Mouse (Mus musculus): ENCODE data around the gene Hnrnpa3.
"Not testable (repeated sequence)": the region's sequence is repeated elsewhere in the genome, so short reads cannot be mapped to it uniquely, and the experiment has no call there.

Gene Hnrnpa3
- long read RNA-seq, experiment 1, partial matches to known transcripts = 2 of 11 reads
- long read RNA-seq, experiment 1, other reads (novel, unspliced or antisense) = 8 of 11 reads
- long read RNA-seq, experiment 2, partial matches to known transcripts = 3 of 17 reads
- long read RNA-seq, experiment 2, other reads (novel, unspliced or antisense) = 13 of 17 reads

DNA sequence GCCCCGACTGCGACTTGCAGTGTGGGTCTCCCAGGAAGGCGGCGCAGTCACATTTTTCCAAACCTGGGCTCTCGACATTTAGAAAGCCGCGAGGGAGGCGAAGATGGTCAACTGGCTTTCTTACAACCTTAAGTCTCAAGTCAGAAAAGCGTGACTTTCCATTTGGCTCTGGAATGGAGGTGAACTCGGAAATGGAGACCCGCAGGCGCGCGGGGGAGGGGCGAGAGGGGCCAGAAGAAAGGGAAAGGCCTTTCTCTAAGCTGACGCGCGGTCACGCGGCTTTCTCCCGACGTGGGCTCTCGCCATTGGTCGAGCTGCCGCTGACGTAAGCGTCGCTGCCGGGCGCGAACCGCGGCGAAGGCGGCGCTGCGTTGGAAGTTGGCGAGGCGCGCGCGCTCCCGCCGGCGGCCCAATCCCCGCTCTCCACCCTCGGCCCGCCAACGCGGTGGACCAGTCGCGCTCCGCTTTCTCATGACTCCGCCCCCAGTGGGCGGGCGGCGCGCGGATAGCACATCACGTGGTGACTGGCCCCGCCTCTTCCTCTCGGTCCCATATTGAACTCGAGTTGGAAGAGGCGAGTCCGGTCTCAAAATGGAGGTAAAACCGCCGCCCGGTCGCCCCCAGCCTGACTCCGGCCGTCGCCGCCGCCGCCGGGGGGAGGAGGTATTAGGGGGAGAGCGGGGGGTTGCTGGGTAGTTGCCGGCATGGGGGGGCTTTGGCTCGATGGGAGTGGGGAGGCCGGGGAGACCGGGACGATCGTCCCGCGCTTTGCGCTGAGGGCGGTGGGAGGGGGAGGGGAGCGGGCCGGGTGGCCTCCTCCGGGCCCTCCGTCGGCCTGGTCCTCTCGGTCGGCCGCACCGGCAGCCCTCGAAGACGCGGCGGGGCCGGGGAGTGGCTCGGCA, at the start of gene Hnrnpa3:
Gene Hnrnpa3, plus strand, starts transcription at position 535 of the 902 bp plus-strand sequence.
- intact Hi-C loops (cut with DNase I) = loop anchor here (5.0 kb wide), 1 partner anchor 52 kb away; no protein-coding TSS in a partner anchor

DNA sequence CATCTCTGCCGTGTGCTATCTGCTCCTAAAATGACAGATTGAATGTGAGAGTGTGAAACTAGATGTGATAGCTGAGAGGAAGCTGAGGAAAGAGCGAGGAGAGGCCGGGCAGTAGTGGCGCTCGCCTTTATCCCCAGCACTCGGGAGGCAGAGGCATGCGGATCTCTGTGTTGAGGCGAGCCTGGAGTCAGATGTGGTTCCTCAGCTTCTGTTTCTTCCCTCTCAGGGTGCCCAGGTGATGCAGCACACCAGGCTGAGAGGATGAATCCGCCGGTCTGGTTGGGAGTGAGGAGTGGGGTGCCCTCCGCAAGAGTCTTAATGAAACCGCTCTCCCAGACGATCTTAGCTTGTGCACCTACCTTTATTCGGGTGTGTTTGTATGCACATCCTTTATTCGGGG, 49.1 kb upstream of the Hnrnpa3 start:
- intact Hi-C loops (cut with DNase I) = loop anchor here (5.0 kb wide), 3 partner anchors 47 to 352 kb away; partner anchors contain the start of gene Hnrnpa3

DNA sequence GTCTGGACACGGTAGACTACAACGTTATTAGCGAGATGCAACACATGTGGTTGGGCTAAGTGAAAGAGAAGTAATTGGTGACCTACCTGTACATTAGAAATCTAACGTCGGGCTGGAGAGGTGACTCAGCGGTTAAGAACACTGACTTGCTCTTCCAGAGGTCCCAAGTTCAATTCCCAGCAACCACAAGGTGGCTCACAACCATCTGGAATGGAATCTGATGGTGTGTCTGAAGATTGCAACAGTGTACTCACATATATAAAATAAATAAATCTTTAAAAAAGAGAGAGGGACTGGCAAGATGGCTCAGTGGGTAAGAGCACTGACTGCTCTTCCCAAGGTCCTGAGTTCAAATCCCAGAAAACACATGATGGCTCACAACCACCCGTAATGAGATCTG, 48.5 kb upstream of the Hnrnpa3 start:
- intact Hi-C loops (cut with DNase I) = not testable (repeated sequence)

DNA sequence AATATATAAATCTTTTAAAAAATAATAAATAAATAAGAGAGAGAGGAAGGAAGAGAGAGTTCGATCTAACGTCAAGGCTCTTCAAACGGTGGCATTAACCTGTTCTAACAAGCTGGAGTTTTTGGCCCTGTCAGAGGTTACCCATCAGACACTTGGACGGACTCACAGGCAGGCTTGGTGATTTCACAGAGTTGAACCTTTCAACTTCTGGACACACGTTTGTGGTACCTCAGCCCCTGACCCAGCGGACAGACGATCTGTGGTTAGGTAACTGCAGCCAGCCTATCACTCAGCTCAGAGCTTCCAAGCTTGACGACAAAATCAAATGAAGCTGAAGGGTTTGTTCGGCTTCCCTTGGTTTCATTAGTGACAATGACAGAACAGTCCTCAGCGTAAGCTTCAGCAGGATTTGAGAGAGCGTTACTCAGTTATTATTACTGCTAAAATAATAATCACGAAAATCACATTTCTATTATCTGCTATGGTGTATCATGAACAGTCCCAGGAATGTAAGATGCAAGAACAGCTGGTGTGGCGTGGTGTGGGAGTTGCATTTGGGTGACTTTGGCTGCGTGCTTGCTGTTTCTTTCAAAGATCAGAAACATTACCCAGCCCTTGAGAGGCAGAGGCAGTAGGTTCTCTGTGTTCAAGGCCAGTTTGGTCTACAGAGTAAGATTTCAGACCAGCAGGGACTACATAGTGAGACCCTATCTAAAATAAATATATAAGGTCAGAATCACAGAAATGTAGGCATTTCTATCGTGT, 47.8 kb upstream of the Hnrnpa3 start:
- intact Hi-C loops (cut with DNase I) = no loop called here

DNA sequence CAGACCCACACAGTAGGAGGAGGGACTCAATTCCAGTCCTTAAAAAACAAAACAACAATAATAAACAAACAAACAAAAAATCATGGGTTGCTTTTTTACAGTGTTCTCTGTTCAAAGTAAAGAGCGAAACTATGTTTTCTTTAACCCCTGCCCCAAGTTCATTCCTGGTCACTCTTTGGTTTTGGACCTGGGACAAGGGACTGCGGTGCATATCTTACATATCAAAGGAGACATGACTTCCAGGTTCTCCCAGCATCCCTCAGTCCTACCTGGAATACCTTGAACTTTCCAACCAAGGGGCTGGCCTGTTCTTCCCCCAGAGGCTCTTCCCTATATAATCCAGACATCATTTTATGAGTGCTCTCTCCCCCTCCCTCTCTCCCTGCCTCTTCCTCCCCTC, 47.1 kb upstream of the Hnrnpa3 start:
- intact Hi-C loops (cut with DNase I) = no loop called here

DNA sequence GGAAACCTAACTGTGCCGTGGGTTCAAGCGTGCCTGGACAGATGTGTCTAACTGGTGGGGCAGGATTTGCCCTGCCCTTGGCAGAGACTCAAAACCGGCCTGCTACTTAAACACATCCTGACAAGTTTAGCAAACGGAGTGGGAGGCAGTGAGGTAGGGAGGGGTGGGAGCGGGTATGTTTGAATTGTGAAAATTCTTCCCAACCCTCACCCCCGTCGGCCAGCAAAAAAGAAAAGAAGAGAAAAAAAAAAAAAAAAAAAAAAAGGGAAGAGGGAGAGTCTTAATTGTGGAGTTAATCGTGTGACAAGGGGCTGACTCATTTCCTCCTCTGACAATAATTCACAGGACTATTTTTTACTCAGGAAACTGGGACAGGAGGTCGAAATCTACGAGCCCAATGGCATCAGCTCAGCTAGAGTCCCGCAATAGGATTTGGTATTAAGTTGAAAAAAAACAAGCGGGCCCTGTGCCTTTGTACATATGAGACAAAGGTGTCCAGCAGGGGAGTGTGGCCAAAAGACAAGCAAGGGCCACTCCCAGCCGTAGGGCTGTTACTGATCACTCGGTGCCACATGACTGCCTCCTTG, 46.0 kb upstream of the Hnrnpa3 start:
- intact Hi-C loops (cut with DNase I) = no loop called here

DNA sequence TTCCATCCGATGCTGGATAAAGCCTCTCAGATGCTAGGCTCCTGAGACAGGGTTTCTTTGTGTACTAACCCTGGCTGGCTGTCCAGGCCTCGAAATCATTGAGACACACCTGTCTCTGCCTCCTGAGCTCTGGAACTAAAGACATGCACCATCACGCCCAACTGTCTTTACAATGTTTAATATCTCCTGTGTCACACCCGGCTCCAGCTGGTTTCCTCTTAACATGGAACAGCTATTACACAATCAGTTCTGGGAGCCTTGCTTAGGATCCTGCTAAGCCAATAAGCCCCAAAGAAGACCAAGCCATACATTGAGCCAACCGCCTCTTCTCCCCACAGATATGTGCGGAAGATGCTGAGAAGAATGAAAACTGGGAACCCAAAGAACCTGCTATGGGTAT, 44.5 kb upstream of the Hnrnpa3 start:
- intact Hi-C loops (cut with DNase I) = no loop called here

DNA sequence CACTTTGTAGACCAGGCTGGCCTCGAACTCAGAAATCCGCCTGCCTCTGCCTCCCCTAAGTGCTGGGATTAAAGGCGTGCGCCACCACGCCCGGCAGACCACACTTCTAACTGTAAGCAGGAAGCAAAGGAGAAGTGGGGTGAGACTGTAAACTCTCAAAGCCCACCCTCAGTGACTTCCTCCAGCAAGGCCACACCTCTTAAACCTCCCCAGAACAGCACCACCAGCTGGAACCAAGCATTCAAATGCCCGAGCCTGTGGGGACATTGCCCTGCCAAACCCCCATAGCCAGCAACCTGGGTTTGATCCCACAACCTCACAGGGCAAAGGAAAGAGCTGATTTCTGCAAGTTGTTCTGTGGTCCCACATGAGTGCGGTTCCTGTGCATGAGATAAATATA, 42.1 kb upstream of the Hnrnpa3 start:
- intact Hi-C loops (cut with DNase I) = no loop called here

DNA sequence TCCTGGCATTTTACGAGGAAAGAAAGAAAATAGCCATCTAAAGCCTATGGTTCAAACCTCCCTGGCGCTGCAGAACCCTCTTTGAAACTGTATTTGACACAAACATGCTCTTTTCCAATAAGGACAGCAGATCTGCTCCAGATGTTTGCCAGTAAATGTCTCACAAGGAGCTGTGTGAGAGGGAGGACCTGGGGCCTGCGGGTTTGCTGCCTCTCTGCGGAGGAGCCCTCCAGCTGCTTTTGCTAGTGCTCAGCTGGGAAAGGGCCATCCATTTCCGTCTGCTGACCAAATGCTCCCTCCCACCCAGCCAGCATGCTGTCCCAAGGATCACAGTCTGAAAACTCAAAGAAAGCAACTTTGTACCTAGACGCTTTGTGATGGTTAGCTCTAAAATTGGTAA, 40.3 kb upstream of the Hnrnpa3 start:
- intact Hi-C loops (cut with DNase I) = no loop called here

DNA sequence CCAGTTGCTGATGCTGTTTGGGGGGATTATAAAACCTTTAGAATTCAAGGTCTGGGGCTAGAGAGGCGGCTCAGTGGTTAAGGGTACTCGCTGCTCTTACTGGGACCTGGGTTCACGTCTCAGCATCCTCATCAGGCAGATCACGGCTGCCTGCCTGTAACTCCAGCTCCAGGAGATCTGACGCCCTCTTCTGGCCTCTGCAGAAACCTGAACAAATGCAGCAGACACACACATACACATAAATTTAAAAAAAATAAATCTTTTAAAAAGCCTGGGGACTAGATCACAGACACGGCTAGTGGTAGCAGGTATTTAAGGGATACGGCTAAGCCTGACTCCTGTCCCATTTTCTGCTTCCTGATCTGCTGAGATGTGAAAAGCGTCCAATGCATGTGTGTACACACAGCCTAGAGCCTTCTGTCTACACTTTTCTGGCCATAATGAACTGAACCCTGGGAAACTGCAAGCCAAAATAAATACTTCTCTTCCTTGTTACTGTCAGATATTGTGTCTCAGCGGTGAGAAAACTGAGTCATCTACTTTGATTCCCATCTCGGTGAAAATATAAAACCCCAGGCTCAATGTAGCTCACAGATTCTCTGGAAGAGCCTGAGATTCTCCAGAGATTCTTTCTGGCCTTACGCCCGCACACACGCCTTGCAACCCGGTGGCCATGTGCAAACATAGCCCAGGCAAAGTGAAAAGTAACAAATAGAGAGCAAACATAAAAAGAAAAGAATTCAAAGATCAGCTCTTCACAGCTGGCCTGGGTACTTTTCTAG, 37.0 kb upstream of the Hnrnpa3 start:
- intact Hi-C loops (cut with DNase I) = no loop called here

DNA sequence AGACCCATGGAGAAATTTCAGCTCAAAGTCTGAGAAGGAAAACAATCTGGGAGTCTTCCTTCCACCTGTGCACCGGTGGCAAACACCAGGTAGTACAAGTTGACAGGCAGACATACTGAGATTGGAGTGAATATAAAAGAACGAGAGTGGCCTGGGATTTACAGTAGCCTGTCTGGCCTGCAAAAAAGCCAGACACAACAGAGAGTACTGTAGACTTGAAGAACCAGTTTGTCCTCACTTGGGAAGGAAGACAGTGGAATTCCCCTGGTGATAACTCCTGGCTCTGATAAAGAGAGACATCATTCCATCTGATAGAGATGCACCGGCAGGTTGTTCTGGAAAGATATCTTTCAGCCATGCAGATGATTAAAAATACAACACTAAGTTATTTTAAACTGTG, 34.0 kb upstream of the Hnrnpa3 start:
- intact Hi-C loops (cut with DNase I) = no loop called here

DNA sequence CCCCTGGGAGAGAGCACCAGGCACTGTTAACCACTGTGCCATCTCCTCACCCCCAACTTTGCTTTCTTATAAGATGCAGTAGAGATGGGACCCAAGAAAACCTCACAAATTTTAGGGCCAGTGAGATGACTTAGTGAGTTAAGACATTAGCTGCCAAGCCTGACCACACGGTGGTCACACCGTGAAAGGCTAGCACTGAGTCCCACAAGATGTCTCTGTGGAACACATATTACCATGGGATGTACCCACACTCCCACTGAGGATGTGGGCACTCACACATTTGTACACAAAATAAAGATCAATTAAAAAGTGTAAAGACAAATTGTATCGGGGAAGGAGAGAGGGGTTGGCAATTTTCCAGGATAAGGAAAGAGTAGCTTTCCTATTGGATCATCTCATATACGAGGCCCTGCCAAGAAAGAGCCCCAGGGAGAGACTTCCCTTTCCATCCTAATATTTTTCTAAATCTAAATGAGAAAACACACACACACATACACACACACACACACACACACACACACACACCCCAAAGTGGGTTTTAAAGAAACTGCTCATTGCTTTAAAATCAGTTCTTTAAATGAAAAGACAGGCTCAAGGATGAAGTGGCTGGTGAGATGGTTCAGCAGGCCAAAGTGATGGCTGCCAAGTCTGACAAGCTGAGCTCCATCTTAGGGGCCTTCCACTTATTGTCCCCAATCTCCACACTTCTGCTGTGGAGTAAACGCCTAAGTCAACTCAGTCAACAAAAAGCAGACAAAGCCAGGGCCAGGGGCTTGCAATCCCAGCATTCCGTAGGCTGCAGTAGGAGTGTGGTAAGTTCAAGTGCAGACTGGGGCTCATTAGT, 32.2 kb upstream of the Hnrnpa3 start:
- intact Hi-C loops (cut with DNase I) = no loop called here

DNA sequence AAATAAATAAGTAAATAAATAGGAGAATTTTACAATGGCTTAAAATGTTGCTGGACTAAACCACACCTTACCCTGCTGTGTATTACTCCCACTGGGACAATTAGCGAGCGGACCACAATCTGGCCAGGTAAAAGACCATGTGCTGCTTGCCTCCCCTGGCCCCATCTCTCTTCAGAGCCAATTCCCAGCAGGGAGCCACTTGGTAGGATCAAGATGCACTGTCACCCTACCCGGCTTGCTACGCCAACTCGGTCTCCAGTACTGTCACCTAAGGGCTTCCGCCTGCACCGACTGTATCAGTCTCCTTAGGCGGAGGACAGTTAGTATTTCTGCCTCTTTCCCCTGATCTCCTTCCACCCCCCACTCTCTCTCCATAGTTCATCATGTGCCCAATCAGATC, 30.6 kb upstream of the Hnrnpa3 start:
- intact Hi-C loops (cut with DNase I) = no loop called here

DNA sequence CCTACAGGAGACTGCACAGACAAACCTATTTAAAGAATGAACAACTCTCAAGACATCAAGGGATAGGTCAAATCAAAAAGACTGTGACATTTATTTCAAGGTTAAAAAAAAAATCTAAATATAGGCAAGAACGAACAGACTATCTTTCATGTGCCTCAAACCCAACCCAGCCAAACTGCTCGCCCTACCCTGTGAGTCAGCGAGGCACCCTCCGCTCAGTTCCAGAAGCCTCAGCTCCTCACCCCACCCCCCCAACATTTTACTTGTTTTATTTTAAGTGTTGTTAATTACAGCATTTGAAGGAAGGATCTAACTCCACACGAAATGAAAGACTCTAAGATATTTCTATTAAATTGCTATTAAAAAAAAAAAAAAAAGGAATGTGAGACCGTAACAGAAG, 27.6 kb upstream of the Hnrnpa3 start:
- intact Hi-C loops (cut with DNase I) = no loop called here

DNA sequence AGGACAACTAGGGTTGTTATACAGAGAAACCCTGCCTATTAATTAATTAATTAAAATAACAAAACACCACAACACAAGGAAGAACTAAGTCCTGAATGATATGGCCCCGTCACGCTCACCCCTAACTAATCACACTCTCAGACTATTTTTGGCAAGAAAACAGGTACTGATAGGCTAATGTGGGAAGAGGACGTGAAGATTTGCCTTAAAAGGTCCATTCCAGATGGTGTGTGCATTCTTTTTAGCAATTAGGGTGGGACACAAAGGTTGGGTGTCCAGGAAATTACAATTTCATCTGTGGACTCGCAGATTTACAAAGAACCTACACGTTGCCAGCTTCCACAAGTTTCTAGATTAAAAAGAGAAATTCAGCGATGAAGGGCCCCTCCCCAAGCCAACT, 27.0 kb upstream of the Hnrnpa3 start:
- intact Hi-C loops (cut with DNase I) = no loop called here

DNA sequence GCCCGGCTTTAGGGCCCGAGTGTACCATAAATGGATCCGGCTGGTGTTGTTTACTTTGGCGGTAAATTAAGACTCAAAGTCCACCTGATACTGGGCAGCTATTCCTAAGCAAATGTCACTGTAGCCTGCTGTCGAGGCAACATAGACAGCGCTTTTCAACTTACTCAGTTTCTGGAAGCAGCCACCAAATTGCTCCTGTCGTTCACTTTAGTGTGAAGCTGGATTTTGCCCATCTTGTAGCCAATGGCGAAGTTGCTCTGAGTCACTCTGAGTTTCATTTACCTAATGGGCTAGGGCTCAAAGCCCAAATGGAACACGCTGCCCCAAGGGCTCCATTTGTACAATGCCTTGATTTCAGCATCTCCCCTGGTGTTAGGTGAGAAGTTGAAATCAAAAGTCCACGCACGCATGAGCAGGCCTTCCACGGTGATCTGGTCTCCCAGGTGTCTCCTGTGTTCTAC, 26.3 kb upstream of the Hnrnpa3 start:
- intact Hi-C loops (cut with DNase I) = no loop called here

DNA sequence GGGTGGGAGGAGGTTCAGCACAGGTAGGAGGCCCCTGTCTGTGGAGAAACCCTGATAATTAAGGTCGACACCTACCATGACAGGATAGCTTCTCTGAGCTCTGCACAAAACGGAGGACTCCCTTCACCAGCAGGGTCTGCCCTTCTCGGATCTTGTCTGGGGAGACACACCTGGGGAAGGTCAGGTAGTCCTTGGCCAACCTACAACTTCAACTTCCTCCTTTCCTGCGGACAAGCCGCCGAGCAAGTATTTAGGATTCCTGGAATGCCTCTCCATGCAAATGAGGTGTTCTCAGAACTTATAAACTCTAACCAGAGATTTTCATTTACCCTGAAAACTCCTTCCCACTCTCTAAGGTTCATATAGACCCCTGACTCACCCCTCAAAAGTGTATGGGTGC, 25.7 kb upstream of the Hnrnpa3 start:
- intact Hi-C loops (cut with DNase I) = no loop called here

DNA sequence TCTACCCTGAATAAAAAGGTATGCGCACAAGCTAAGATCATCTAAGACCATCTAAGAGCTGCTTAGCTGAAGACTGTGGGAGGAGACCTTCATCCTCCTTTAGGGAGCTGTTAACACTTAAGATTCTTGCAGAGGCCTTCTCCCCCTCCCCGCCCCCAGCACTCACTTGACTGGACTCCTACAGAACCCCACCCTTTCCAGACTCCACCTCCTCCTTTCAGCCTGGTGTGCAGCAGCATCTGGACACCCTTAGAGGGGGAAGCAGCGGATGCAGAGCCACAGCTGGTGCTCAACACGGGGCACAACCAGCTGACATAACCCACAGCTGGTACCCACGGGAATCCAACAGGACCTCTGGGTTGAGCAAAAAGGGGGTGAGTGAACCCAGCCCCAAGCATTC, 25.3 kb upstream of the Hnrnpa3 start:
- intact Hi-C loops (cut with DNase I) = no loop called here

DNA sequence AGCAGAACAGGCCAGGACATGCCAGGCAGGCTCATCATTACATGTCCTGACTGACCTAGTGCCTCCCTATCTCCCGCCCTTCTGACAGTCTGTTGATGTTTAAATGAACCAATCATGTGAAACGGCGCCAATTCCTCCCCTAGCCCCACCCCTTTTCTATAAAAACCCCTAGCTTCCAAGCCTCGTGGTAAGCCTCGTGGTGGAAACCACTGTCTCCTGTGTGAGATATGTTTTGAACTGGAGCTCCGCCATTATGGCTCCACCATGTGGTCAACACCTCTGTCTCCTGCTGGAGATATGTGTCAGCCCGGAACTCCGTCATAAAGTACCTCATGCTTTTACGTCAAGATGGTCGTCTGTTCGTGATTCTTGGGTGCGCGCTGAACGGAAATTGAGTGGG, 24.6 kb upstream of the Hnrnpa3 start:
- intact Hi-C loops (cut with DNase I) = not testable (repeated sequence)
